Mouse (Mus musculus): ENCODE results near the gene Tshr. TPM values are rescaled to one million over a fixed set of nuclear protein-coding genes. Genes with fewer than 3 reads are reported as not detected.
"Not testable (repeated sequence)": the region's sequence is repeated elsewhere in the genome, so short reads cannot be mapped to it uniquely, and the experiment has no call there.

Gene Tshr
- polyA plus RNA-seq, 1 experiment from 2014 or later, result 0.67 TPM

- Histone ChIP-seq H3K4me3 (no peak overlapping the region), H3K9ac (no peak overlapping the region), H3K36me3 (no peaks in the 10 kb centered on the region), H3K4me2 (no peak overlapping the region), H3K27ac (replicated peaks) (no peak overlapping the region), H3K27me3 (no peaks in the 10 kb centered on the region), H3K4me1 (replicated peaks) (no peaks in the 10 kb centered on the region), H3K9me3 (no peaks in the 10 kb centered on the region)
- no peak for ATAC-seq (ENCODE audit: low FRiP score, low read depth)
- WGBS, result 69% methylated on average over 6 of the region's 6 CpGs
These were observed 129.6 kb downstream of the Tshr start for GRCm38 (mm10) chr12:91513980-91514379.

GRCm38 (mm10) chr12:91517808-91518207 lies 133.4 kb downstream of the Tshr start:
- Histone ChIP-seq H3K36me3 (no peaks in the 10 kb centered on the region), H3K27ac (replicated peaks) (no peak overlapping the region), H3K27me3 (no peaks in the 10 kb centered on the region), H3K9ac (no peak overlapping the region), H3K4me3 (no peak overlapping the region), H3K4me2 (no peak overlapping the region), H3K4me1 (replicated peaks) (no peaks in the 10 kb centered on the region), H3K9me3 (no peaks in the 10 kb centered on the region)
- WGBS, result 66% methylated on average over 3 of the region's 3 CpGs
- no peak for ATAC-seq (ENCODE audit: low FRiP score, low read depth)

- no peaks in the 10 kb centered on the region for H3K9me3 ChIP-seq
- no peak for ATAC-seq (ENCODE audit: low FRiP score, low read depth)
- H3K4me3 ChIP-seq, result no peak overlapping the region
- H3K4me1 ChIP-seq (replicated peaks), result no peaks in the 10 kb centered on the region
- no peak overlapping the region for H3K4me2 ChIP-seq
- H3K27me3 ChIP-seq, result no peaks in the 10 kb centered on the region
- H3K27ac ChIP-seq (replicated peaks), result no peak overlapping the region
- H3K36me3 ChIP-seq, result no peaks in the 10 kb centered on the region
- 79% methylated on average over 3 of the region's 3 CpGs for WGBS
- H3K9ac ChIP-seq, result no peak overlapping the region
These were observed 139.3 kb downstream of the Tshr start for GRCm38 (mm10) chr12:91523626-91524025.

GRCm38 (mm10) chr12:91534514-91534913 lies 150.2 kb downstream of the Tshr start:
- Histone ChIP-seq H3K4me1 (replicated peaks) (no peaks in the 10 kb centered on the region), H3K36me3 (no peaks in the 10 kb centered on the region), H3K4me3 (no peak overlapping the region), H3K4me2 (no peak overlapping the region), H3K27ac (replicated peaks) (no peak overlapping the region), H3K9ac (no peak overlapping the region), H3K9me3 (no peaks in the 10 kb centered on the region), H3K27me3 (no peaks in the 10 kb centered on the region)
- WGBS, result 92% methylated on average over 6 of the region's 6 CpGs
- ATAC-seq (ENCODE audit: low FRiP score, low read depth), result no peak

GRCm38 (mm10) chr12:91540202-91540601 lies 155.8 kb downstream of the Tshr start:
- no peak overlapping the region for H3K27ac ChIP-seq (replicated peaks)
- 90% methylated on average over 7 of the region's 7 CpGs for WGBS
- H3K9me3 ChIP-seq, result no peaks in the 10 kb centered on the region
- no peak for ATAC-seq (ENCODE audit: low FRiP score, low read depth)
- H3K27me3 ChIP-seq, result no peaks in the 10 kb centered on the region
- H3K4me2 ChIP-seq, result no peak overlapping the region
- no peaks in the 10 kb centered on the region for H3K4me1 ChIP-seq (replicated peaks)
- H3K36me3 ChIP-seq, result no peaks in the 10 kb centered on the region
- no peak overlapping the region for H3K4me3 ChIP-seq
- H3K9ac ChIP-seq, result no peak overlapping the region

GRCm38 (mm10) chr12:91549471-91549870 lies 165.1 kb downstream of the Tshr start:
- Histone ChIP-seq H3K36me3 (0 out of 2 replicates have a peak, but pooled peaks cover 2% of the 10 kb centered on the region), H3K9me3 (no peaks in the 10 kb centered on the region), H3K9ac (no peak overlapping the region), H3K4me1 (replicated peaks) (peaks cover 9% of the 10 kb centered on the region; the same call in 1 of the 2 replicates), H3K27me3 (no peaks in the 10 kb centered on the region), H3K4me3 (no peak overlapping the region), H3K27ac (replicated peaks) (no peak overlapping the region), H3K4me2 (no peak overlapping the region)
- no peak for ATAC-seq (ENCODE audit: low FRiP score, low read depth)
- WGBS, result 61% methylated on average over 9 of the region's 9 CpGs

- 30% methylated on average over 19 of the region's 19 CpGs for WGBS
- Histone ChIP-seq H3K9me3 (no peaks in the 10 kb centered on the region), H3K27me3 (no peaks in the 10 kb centered on the region), H3K4me3 (no peak overlapping the region), H3K9ac (no peak overlapping the region), H3K4me2 (peak overlapping the region; percentile 30), H3K4me1 (replicated peaks) (peaks cover 9% of the 10 kb centered on the region; the same call in 1 of the 2 replicates), H3K27ac (replicated peaks) (no peak overlapping the region), H3K36me3 (peaks cover 5% of the 10 kb centered on the region; the same call in 1 of the 2 replicates)
- peak; percentile 89 for ATAC-seq (ENCODE audit: low FRiP score, low read depth)
These were observed 167.6 kb downstream of the Tshr start for GRCm38 (mm10) chr12:91551773-91552526.

GRCm38 (mm10) chr12:91557358-91558005 lies 173.1 kb downstream of the Tshr start:
- H3K27ac ChIP-seq (replicated peaks); H3K4me3 ChIP-seq; ATAC-seq (ENCODE audit: low FRiP score, low read depth); H3K4me2 ChIP-seq; H3K9me3 ChIP-seq; H3K4me1 ChIP-seq (replicated peaks); H3K27me3 ChIP-seq; H3K9ac ChIP-seq: not testable (repeated sequence)
- H3K36me3 ChIP-seq, result peaks cover 16% of the 10 kb centered on the region
- 85% methylated on average over 8 of the region's 8 CpGs for WGBS

- H3K27ac ChIP-seq (replicated peaks); H3K9ac ChIP-seq; H3K27me3 ChIP-seq; H3K9me3 ChIP-seq; H3K4me3 ChIP-seq; H3K4me1 ChIP-seq (replicated peaks); ATAC-seq (ENCODE audit: low FRiP score, low read depth); H3K4me2 ChIP-seq: not testable (repeated sequence)
- 65% methylated on average over 4 of the region's 4 CpGs for WGBS
- H3K36me3 ChIP-seq, result peaks cover 22% of the 10 kb centered on the region
These were observed 173.8 kb downstream of the Tshr start for GRCm38 (mm10) chr12:91558152-91558551.

- peaks cover 63% of the 10 kb centered on the region for H3K36me3 ChIP-seq
- H3K9ac ChIP-seq, result no peak overlapping the region
- no peak for ATAC-seq (ENCODE audit: low FRiP score, low read depth)
- WGBS, result 89% methylated on average over 4 of the region's 4 CpGs
- H3K4me3 ChIP-seq, result no peak overlapping the region
- H3K27me3 ChIP-seq, result no peaks in the 10 kb centered on the region
- H3K4me2 ChIP-seq, result no peak overlapping the region
- H3K9me3 ChIP-seq, result no peaks in the 10 kb centered on the region
- no peaks in the 10 kb centered on the region for H3K4me1 ChIP-seq (replicated peaks)
- no peak overlapping the region for H3K27ac ChIP-seq (replicated peaks)
These were observed 182.8 kb downstream of the Tshr start for GRCm38 (mm10) chr12:91567145-91567544.

- no peak overlapping the region for H3K4me2 ChIP-seq
- H3K27ac ChIP-seq (replicated peaks), result no peak overlapping the region
- no peaks in the 10 kb centered on the region for H3K27me3 ChIP-seq
- peaks cover 67% of the 10 kb centered on the region for H3K36me3 ChIP-seq
- no peaks in the 10 kb centered on the region for H3K4me1 ChIP-seq (replicated peaks)
- no peak overlapping the region for H3K4me3 ChIP-seq
- 94% methylated on average over 3 of the region's 3 CpGs for WGBS
- ATAC-seq (ENCODE audit: low FRiP score, low read depth), result no peak
- H3K9me3 ChIP-seq, result no peaks in the 10 kb centered on the region
- no peak overlapping the region for H3K9ac ChIP-seq
These were observed 184.9 kb downstream of the Tshr start for GRCm38 (mm10) chr12:91569255-91569654.

GRCm38 (mm10) chr12:91571708-91572107 lies 187.3 kb downstream of the Tshr start:
- no peak for ATAC-seq (ENCODE audit: low FRiP score, low read depth)

More at GRCm38 (mm10) chr12:91571708-91572107, 187.3 kb downstream of the Tshr start:
- Histone ChIP-seq H3K4me3 (no peak overlapping the region), H3K36me3 (peaks cover 67% of the 10 kb centered on the region), H3K27ac (replicated peaks) (no peak overlapping the region), H3K9me3 (no peaks in the 10 kb centered on the region), H3K9ac (no peak overlapping the region), H3K27me3 (no peaks in the 10 kb centered on the region), H3K4me2 (no peak overlapping the region), H3K4me1 (replicated peaks) (no peaks in the 10 kb centered on the region)
- WGBS, result 94% methylated on average over 2 of the region's 2 CpGs

Measured in hindbrain, embryonic 15.5 days (tissue).